Mouse (Mus musculus) myocyte (in vitro differentiated cells): ENCODE measurements around the gene Caap1.

Experiments used
- CEBPB ChIP-seq: IDR thresholded peaks from 2 replicates; pipeline ENCODE4 v1.6.1; 2011; ENCODE audit warnings: mild to moderate bottlenecking, moderate library complexity; ENCODE audit not compliant: poor library complexity, insufficient read depth, severe bottlenecking
- E2F4 ChIP-seq: IDR thresholded peaks from one replicate; pipeline ENCODE4 v1.6.1; 2011; ENCODE audit warnings: mild to moderate bottlenecking, control low read depth, moderate library complexity; ENCODE audit not compliant: insufficient read depth
- MAX ChIP-seq: IDR thresholded peaks from one replicate; pipeline ENCODE4 v1.6.1; 2011; ENCODE audit warnings: low read depth, mild to moderate bottlenecking, control low read depth
- MYOD1 ChIP-seq, 3 experiments: IDR thresholded peaks; one replicate each; pipeline ENCODE4 v1.6.1; 2011; ENCODE audit warnings: control low read depth in 2 of 3, low read depth in 2 of 3, mild to moderate bottlenecking in 2 of 3, moderate library complexity in 1 of 3; ENCODE audit not compliant: insufficient read length in 2 of 3, control insufficient read depth in 1 of 3
- MYOG ChIP-seq, 3 experiments: IDR thresholded peaks; one replicate each; pipeline ENCODE4 v1.6.1; 2011; ENCODE audit warnings: control low read depth in 2 of 3, low read depth in 2 of 3, mild to moderate bottlenecking in 2 of 3; ENCODE audit not compliant: insufficient read length in 2 of 3, control insufficient read depth in 1 of 3, insufficient read depth in 1 of 3
- POLR2A ChIP-seq: IDR thresholded peaks from one replicate; pipeline ENCODE4 v1.6.1; 2011; ENCODE audit warnings: low read depth, mild to moderate bottlenecking, control low read depth, moderate library complexity; ENCODE audit not compliant: insufficient read length
- REST ChIP-seq: IDR thresholded peaks from one replicate; pipeline ENCODE4 v1.6.1; 2011; ENCODE audit warnings: mild to moderate bottlenecking, control low read depth, moderate library complexity; ENCODE audit not compliant: insufficient read depth, insufficient read length
- SRF ChIP-seq: IDR thresholded peaks from one replicate; pipeline ENCODE4 v1.6.1; 2011; ENCODE audit warnings: low read depth; ENCODE audit not compliant: control insufficient read depth, insufficient read length
- USF1 ChIP-seq: IDR thresholded peaks from one replicate; pipeline ENCODE4 v1.6.1; 2011; ENCODE audit warnings: low read depth, mild to moderate bottlenecking, control low read depth, moderate library complexity

DNA sequence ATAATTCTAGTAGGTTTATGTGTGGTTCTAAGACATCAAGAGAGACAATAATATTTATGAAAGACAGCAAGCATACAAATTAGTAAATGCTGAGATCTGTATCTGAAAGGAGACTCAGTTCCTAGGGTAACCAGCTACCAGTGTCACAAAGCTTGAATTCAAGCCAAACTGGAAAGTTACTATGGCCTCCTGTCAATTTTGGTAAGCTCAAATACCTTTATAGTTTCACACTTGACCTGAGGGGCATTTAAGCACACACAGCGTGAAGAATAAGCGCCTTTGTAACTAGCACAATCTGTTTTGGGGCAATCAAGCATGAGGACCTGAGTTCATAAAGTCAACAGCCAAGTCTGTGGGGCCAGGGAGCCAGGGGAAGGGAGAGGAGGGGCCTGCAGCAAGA is 2.7 kb upstream of the Caap1 start:
- no peak for TF ChIP-seq SRF
- TF ChIP-seq MAX = no peak
- TF ChIP-seq POLR2A = no peak
- TF ChIP-seq USF1 = no peak
- no peak for TF ChIP-seq E2F4
- TF ChIP-seq CEBPB = no peak
- TF ChIP-seq MYOD1 (IDR thresholded peaks at IDR 0.05; ENCODE audit: control insufficient read depth in 1 of 3, insufficient read length in 2 of 3, low read depth in 2 of 3) = no peak
- TF ChIP-seq MYOG (IDR thresholded peaks at IDR 0.05; ENCODE audit: control insufficient read depth in 1 of 3, insufficient read depth in 1 of 3, insufficient read length in 2 of 3, low read depth in 2 of 3) = no peak
- TF ChIP-seq REST = no peak
